Mouse (Mus musculus) right cerebral cortex, postnatal 36 days (tissue): ENCODE measurements around the gene Timm50.

Experiments
- DNase-seq, 2 experiments: peaks; one replicate each; pipeline ENCODE4 v3.0.0; 2022; ENCODE audit warnings: low spot score in 2 of 2, mixed read lengths in 1 of 2

The Timm50 gene

DNA sequence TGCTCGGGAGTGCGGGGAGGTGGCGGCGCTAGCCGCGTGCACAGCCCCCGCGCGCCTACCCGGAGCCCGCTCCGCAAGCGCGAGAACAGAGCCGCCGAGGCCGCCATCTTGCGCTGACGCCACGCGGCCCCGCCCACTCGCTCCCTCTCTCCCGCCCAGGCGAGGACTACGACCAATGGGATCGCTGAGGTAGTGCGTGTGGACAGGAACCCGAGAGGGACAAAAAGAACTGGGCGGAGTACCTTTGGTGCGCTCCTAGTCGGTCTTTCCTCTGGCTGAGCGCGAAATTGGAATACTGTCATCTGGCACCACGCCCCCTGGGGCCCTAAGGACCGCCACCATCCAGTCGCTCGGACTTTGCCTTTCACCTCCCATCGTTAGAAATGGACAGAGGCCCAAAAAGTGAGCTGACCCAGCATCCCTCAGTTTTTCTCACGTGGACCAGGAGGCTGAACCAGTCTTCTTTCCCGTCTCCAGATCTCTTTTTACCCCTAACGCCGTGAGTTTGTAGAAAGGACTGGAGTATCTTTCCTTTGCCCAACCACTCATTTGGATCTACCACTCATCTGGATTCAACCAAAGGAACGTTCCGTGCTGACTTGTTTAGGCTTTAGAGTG is at the start of gene Timm50:
Gene Timm50 (minus strand): TSS at position 147 of the 618 bp plus-strand sequence.
- DNase-seq: peak; percentile 96 to 97

GRCm38 (mm10) chr7:28360291-28360690 is 48.4 kb upstream of the Timm50 start:
- no peak for DNase-seq

DNA sequence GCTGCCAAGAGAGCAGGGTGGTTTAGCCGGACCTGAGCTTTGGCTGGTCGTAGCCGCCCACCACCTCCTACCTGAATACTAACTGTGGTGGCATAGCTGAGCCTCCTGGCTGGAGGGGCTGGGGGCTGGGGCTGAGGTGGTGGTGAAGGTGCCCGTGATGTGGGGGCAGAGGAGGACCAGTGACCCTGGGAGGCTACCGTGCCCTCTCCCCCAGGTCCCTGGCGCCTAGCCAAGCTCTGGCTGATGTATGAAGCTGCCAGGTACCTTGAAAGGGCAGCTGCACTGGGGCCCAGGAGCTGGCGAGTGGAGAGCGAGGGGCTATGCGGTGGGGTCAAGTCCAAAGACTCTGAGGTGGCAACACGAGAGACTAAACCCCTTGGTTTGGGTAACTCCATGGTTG is 48.0 kb upstream of the Timm50 start:
- no peak for DNase-seq

GRCm38 (mm10) chr7:28358431-28358830 is 46.6 kb upstream of the Timm50 start:
- no peak for DNase-seq

DNA sequence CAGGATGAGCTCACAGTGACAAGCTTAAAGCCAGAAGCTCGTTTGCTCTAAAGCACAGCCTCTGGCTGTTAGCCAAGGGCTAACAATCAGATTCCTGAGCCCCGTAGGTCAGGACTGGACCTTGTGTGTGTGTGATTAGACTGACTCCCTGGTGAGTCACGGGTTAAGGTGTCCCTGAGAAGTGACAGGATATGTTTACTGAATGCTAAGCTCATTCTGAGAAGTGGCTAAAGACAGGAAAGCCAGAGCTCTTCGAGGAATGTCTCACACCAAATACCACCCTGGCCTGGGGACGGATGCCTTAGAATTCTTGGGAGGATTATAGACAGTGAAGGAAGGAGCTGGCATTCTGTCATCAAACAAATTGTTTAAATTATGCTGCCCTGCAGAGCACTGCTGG is 46.1 kb upstream of the Timm50 start:
- no peak for DNase-seq

- no peak for DNase-seq
Measured at GRCm38 (mm10) chr7:28356981-28357380, 45.1 kb upstream of the Timm50 start.

GRCm38 (mm10) chr7:28355221-28355620 is 43.3 kb upstream of the Timm50 start:
- no peak for DNase-seq

DNA sequence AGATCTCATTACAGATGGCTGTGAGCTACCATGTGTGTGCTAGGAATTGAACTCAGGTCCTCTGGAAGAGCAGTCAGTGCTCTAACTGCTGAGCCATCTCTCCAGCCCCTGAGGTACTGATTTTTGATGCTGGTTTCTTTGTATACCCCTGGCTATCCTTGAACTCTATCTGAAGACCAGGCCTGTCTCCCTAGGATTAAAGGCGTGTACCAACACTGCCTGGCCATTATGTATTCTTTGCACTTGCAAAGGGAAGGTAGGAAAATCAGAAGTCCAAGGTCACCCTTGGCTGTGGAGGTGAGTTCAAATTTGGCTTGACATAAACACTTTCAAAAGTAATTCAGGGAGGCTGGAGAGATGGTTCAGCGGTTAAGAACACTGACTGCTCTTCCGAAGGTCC is 42.7 kb upstream of the Timm50 start:
- no peak for DNase-seq

DNA sequence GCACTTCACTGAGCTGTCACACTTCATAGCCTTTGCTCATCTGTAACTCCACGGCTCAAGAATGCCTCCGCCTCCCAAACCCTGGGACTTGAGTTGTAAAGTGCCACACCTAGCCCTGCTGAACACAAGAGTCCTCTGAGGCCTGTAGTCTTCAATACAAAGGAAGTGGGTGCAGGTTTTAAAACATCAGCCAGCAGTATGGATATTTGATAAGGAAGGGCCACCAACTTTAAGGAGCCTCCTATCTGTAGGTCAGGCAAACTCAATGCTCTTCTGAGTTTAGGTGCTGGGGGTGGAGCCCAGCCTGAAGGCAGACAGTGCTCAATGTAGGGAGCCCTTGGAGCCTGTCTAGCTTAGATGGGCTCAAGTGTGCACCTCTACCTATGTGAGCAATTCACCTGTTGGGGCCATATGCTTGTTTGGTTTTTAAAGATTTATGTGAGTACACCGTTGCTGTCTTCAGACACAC is 42.3 kb upstream of the Timm50 start:
- no peak for DNase-seq

GRCm38 (mm10) chr7:28353267-28353666 is 41.4 kb upstream of the Timm50 start:
- DNase-seq: no peak

DNA sequence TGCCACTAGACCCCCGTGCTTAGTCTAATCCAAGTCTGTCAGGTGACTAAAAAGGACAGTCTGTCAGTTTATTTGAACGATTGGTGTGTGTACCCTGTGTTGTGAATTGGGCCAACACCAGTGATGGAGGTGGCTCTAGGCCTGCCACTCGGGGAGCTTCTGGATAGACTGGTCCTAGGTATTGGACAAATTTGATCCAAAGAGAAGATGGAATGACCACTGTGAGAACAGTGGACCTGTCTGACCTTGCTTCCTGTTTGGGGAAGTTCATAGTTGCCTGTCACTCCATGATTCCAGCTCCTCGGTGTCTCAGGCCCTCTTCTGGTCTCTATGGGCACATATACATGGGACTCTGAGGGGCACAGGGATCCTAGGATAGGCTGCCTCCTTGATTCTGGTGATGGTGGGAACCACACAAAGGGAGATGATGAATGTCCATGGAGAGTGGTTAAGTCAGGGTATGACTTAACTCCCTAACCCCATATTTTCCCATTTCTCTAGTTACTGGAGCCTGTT is 39.9 kb upstream of the Timm50 start:
- DNase-seq: no peak

GRCm38 (mm10) chr7:28350155-28350883 is 38.4 kb upstream of the Timm50 start, which contains the start of gene Rps16:
TSS of gene Rps16 (plus strand) at chr7:28350652.
- DNase-seq: peak; percentile 93 to 96

GRCm38 (mm10) chr7:28348601-28349000 is 36.7 kb upstream of the Timm50 start:
- no peak for DNase-seq

DNA sequence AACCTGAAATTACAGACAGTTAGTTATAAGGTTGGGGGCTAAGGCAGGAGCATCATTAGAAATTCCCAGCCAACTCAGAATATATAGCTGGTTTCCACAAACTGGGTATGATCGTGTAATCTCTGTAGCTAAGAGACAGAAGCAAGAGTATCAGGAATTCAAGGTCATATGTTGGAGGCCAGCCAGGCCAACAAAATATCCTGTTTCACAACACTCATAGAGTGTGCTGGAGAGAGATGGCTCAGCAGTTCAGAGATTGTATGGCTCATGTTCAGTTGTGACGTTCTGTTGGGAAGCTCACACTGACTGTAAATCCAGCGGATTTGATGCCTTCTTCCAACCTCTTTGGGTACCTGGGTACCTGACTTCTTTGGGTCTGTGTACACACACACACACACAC is 35.9 kb upstream of the Timm50 start:
- DNase-seq: no peak

DNA sequence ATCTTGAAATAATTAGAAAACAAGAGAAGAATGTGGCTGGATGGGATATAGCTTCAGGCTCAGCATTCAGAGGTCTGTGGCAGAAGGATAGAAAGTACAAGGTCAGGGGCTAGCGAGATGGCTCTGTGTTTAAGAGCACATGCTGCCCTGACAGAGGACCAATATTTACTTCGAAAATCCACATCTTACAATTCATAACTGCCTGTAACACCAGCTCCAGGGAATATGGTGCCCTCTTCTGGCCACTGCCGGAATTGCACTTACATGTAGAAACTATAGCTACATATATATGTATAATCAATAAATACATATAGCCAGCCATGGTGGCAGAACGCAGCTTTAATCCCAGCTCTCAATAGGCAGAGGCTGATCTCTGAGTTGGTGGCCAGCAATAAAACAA is 32.8 kb upstream of the Timm50 start:
- peak in 1 of 2 experiments; percentile 36 for DNase-seq

DNA sequence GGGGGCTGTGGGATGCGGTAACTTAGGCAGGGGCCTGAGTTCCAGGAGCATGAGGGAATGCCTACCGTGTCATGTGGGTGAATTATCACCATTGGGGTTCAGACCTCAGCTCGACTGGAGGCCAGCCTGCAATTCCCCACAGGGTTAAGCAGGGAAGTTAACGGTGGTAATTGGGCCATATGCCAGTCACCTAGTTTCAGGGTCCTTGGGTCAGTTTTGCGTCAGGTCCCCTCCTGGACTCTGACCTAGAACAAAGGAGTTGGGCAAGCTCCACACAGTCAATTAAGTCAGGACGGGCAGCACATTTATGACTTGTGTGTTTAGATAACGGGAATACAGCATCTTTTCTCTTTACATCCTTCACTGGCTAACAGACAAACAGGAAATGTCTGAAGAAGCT is 29.5 kb upstream of the Timm50 start:
- no peak for DNase-seq

DNA sequence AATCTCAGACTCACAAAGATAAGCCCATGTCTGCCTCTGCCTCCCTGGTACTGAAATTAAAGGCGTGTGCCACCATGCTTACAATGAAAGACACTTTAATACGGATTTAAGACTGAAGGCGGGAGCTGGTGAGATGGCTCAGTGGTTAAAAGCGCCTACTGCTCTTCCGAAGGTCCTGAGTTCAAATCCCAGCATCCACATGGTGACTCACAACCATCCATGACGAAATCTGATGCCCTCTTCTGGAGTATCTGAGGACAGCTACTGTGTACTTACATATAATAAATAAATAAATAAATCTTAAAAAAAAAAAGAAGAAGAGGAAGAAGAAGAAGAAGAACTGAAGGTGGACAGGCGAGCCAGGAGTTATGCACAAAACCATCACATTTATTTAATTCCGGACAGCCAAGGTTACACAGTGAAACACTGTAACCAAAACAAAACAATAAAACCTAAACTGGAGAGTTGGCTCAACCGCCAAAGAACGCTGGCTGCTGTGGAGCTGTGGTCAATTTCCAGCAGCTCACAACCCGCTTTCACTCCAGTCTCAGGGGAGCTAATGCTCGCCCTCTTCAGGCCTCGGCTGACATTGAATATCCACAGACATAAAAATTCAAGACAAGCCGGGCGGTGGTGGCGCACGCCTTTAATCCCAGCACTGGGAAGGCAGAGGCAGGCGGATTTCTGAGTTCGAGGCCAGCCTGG is 27.5 kb upstream of the Timm50 start:
- no peak for DNase-seq

DNA sequence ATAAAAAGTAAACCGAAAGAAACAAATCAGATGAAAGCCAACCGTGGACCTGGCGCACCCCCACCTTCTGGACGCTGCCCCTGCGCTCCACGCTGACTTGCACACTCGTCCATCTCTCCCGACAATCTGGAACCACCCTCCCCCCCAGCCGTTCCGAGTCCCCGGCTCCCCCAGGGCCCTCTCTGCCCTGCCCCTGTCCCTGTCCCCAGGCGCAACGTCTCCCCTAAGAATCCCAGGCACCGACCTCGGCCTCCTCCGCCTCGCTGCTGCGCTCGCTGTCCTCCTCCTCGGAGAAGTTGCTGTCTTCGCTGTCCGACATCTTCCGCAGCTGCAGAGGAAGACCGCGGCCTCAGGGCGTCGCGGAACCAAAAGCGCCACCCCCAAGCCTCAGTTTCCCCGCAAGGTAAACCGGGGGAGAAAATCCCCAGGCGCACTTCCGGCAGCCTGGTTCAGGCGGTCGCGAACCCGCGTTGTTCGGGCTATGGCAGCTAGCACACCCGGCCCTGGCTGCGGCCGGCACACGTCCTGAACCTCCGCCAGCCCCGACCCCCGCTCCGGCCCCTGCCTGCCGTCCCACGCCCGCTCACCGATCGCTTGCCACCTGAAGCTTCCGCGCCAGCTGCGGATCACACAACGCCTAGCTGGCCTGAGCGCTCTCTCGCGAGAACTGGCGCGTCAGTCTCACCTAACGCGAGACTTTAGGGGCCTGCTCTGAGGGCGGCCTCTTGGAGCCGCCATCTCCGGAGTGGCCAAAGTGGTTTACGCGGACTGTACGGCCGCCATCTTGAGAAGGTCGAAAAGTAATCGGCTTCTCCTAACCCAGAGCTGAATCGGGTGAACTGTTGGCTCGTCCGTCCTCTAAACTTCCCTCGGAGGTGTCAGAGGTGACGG is 26.5 kb upstream of the Timm50 start, which contains the start of gene Supt5:
Gene Supt5 (minus strand): TSS at position 639 of the 891 bp plus-strand sequence.
- peak; percentile 95 to 96 for DNase-seq

DNA sequence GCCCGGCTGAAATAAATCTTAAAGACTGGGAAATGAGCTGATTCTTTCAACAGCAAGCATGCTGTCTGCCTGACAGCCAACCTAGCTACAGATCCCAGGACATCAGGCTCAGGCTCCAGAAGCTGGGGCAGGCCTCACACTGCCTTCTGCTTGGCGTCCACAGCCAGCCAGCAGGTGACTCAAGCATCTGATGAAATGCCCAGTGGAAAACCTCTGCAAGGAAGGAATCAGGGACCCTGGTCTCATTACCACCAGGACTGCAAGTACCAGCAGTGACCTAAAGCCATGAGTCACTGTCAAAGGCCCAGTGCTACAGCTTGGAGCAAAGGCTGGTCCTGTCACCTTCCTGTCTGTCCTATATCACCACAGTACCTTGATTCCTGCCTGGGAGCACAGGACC is 23.6 kb upstream of the Timm50 start:
- DNase-seq: no peak

DNA sequence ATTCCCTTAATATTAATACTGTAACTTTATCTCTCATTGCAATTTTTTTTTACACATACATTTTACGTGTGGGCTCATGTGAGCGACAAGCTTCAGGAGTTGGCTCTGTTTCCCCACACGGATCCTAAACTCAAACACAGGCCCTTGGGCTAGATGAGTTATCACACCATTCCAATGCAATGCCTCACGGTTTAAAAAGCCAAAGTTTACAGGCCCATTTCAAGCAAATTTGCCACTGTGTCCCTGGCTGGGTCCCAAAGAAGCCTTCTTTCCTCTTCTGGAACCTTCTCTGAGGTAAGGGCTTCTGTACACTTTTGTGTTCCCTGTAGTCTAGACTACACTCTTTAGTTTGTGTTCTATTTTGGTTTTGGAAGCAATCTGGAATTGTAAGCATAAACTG is 22.7 kb upstream of the Timm50 start:
- DNase-seq: no peak

DNA sequence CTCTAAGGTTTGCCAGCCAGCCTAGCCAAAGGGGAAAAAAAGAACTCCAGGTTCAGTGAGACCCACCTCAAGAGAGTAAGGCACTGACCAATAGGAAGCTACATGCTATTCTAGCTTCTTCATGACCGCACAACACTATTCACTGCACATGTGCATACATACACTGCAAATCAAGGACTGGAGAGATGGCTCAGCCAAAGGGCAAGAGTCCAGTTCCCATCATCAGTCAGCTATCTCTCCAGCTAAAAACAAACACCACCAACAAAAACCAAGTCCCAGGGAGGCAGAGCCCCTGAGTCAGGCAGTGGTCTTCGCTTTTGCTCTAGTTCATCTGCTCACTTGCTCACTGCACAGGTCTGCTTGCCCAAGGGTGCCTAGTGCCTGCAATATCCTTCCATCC is 16.4 kb upstream of the Timm50 start:
- DNase-seq: no peak
